21 mouse cellular contexts compared by ENCODE assay signal in the genomic region with DNA sequence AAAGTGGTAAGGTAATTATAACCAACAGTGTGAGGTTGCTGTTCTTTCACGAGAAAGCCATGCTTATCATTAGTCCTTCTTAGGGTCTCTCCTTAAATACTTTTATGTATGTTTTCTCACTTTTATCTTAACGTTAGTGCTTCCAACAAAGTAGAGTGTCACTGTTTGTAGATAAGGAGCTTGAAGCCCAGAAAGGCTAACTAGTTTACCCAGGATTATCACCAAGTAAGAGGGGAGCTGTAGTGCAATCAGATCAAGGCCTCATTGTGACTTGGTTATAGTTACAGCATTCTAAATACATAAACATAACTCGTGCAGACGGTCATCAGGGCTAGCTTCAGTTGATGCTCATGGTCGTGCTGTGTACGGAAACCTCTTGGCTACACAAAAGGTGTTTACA.
"Had no signal": no experiment of that assay in that cellular context is flagged by ENCODE, and none has a peak within 500 bp of the region (broad histone marks: within the 10 kb centered on the region; RNA-seq: fewer than 3 reads in every experiment).

No protein-coding gene starts in this region.

- H3K36me3 ChIP-seq: midbrain, embryonic 10.5 days; midbrain, embryonic 12.5 days; neural tube, embryonic 13.5 days; neural tube, embryonic 15.5 days had no signal

- H3K27me3 ChIP-seq: megakaryocyte, embryonic 14.5 days; midbrain, embryonic 12.5 days; neural tube, embryonic 13.5 days; neural tube, embryonic 15.5 days had no signal

- H3K4me2 ChIP-seq: liver, embryonic 11.5 days; lung, embryonic 14.5 days; midbrain, embryonic 12.5 days; neural tube, embryonic 13.5 days; neural tube, embryonic 15.5 days had no signal

- H3K27ac ChIP-seq: midbrain, embryonic 10.5 days; midbrain, embryonic 12.5 days; neural tube, embryonic 13.5 days; neural tube, embryonic 15.5 days had no signal

- H3K4me3 ChIP-seq: megakaryocyte, embryonic 14.5 days; midbrain, embryonic 10.5 days; midbrain, embryonic 12.5 days; myocyte; neural tube, embryonic 13.5 days; neural tube, embryonic 15.5 days had no signal

- ATAC-seq: midbrain, embryonic 16.5 days had no signal

- H3K9ac ChIP-seq: lung, embryonic 14.5 days; midbrain, embryonic 12.5 days; neural tube, embryonic 13.5 days; neural tube, embryonic 15.5 days had no signal

- H3K9me3 ChIP-seq: megakaryocyte, embryonic 14.5 days; midbrain, embryonic 10.5 days; midbrain, embryonic 12.5 days; neural tube, embryonic 13.5 days; neural tube, embryonic 15.5 days had no signal

- DNase-seq: lung, adult 18-20 months; lung, embryonic 14.5 days; lung, postnatal 10 days; lung, postnatal 4 days; midbrain, embryonic 14.5 days; retina, postnatal 1 day; right cerebral cortex, adult 18-20 months; right cerebral cortex, postnatal 25 days; right cerebral cortex, postnatal 4 days; spleen, adult 18-20 months; thymus, adult 2 months; thymus, postnatal 25 days; thymus, postnatal 4 days had no signal
